Mouse (Mus musculus): ENCODE measurements around the gene Tmem229b.
"Not testable (repeated sequence)": the region's sequence is repeated elsewhere in the genome, so short reads cannot be mapped to it uniquely, and the experiment has no call there.

The Tmem229b gene

DNA sequence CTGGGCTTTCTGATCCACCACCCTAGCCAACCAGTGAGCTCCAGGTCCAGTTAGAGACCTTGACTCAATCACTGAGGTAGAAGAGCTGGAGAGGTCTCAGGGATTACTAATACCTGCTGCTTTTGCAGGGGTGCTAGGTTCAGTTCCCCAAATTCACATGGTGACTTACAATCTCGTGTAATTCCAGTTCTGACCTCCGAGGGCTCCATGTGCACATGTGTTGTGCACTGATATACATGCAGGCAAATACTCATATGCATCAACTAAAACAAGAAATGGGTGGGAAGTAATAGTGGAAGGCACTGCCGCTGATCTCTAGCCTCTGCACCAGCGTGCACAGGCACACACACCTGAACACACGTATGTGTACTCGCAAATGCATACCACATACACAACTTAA lies 60.3 kb downstream of the Tmem229b start:
- DNase-seq = peak; percentile 45

DNA sequence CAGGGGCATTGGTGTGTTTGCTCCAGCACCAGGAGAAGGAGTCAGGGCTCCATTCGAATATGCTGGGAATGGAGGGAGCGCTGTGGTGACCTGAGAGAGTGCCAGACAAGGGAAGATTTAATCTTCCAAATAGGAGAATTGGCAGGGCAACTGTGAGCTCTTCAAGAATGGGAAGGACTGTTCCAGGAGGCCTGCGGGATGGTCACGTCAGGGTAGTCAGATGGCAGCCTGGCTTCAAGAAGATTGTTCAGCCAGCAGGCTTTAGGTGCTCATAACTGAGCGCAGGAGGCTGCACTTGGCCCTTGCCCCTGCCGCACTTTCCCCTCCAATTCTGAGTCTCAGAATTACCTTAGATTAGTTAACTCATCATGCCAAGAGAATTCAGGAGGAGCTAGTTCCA lies 64.5 kb downstream of the Tmem229b start:
- DNase-seq = peak; percentile 58

DNA sequence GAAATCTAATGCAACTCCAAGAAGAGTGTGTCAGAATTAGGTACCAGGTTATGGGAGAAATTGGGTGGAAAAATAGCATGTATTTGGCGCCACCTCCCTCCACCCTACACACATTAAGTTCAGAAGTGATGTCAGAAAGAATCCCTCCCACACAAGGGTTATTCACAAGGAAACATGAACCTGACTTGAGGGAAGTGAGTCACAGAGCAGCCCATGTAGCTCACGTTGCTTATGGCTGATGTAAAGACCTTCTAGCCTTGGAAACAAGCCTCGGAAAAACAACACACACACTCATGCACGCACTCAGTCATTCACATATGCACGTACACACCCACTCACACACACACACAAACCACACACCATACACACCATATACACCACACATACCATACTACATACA lies 67.3 kb downstream of the Tmem229b start:
- DNase-seq = no peak

DNA sequence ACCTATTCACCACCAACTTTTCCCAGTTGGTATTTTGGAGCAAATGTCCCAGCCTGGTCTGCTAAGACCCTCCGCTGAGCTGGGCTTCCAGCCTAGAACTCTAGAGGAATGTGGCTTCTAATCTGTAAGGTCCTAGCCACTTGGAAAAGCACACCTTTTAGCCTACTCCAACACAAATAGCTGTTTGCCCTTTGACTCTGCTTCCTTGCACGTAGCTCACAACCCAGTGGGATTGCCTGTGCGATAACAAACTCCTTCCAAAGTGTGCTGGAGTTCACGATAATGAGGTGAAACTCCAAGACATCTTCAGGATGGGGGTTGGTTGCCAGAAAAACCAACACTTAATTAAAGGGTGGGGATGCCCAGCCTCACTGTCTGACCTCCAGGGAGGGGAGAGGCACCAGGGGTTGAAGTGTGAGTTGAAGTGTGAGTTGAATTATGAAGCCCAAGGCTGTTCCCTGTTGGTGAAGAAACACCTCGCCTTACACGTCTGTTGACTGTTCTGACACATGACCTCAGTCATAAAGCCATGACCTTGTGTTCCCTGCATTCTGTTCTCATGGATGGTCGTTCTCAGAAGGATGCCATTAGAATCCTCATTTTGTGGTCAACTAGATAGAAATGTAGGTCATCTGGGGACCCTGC lies 67.9 kb downstream of the Tmem229b start:
- no peak for DNase-seq

DNA sequence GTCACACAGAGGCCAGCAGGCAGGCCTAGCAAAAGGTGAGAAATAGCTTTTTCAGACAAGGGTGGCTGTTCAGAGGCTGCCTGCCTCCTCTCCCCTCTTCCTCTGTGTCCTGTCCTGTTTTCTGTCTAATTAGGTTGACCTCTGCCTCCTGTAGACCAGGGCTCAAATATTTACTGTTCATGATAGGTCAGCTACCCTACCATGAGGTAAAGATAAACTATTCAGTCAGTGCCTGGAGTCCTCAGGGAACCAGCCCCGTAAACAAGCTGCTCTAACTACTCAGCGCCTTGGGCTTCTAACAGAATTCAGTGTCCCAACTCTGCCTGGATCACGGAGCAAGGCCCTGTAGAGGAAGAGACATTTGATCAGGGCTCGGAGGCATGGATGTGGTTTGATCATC lies 70.9 kb downstream of the Tmem229b start:
- no peak for DNase-seq

DNA sequence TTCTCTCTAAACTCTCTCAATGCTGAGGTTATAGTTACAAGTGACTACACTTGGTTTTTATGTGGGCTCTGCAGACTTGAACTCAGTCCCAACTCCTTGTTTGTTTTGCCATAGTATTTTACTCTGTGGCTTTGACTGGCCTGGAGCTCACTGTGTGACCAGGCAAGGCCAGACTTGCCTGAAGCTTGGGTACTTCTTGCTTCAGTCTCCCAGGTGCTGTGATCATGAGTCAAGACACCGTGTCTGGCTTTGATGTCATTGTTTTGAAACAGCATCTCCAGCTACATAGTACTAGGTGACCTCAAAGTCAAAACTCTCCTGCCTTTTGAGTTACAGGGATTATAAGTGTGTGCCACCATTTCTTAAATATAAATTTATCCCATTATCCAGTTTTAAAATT lies 77.5 kb downstream of the Tmem229b start:
- no peak for DNase-seq

DNA sequence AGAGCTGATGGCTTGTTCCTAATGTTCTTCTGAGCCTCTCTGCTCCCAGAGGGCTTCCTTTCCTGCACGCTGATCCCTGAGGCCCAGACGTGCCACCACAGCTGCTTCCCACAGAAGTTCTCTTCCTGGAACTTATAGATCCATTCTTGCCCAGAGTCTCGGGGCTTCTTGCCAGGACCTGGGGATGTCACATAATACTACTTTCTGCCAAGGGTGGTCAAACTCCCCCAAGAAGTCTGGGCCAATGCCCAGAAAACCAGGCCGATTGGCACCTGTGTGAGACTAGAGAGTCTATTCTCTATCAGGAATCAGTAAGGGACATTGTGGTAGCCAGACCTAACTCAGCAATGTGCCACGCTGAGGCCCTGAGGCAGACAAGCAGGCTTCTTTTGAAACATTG lies 80.1 kb downstream of the Tmem229b start:
- DNase-seq = no peak

DNA sequence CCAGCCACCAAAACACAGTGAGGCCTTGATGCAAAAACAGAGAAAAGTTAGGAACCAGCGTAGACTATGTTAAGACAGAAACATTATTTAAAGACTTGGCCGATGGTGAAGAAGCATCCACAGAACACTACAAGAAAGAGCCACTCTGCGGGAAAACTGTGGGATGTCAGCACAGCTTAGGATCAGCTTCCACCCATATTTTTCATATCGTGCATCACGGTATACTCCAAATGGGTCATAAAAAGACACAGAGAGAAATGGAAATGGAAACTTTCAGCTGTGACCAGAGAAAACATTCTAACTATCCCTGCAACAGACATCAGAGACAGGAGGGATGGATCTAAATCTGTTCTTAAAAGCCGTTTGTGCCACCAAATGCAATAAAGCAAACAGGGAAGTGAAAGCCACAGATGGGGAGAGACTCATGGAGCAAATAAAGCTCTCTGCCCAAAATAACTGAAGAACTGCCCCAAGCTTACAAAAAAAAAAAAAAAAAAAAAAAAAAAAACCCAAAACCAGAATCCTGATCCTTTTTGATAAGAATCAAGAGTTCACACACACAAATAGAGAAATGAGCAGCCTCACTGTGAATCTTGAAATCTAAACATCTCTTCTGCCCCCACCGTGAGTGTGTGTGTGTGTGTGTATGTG lies 83.8 kb downstream of the Tmem229b start:
- DNase-seq = no peak

DNA sequence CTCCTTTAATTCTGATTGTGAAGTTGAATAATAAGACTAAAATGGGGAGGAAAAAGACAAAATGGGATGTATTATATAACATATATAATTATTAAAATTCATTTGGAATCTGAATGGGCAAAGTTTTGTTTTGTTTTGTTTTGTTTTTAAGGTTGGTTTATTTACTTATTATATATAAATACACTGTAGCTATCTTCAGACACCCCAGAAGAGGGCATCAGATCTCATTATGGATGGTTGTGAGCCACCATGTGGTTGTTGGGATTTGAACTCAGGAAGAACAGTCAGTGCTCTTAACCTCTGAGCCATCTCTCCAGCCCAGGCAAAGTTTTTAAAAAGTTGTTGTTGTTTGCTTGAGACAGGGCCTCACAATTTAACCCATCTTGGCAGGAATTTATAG lies 84.5 kb downstream of the Tmem229b start:
- DNase-seq = not testable (repeated sequence)

DNA sequence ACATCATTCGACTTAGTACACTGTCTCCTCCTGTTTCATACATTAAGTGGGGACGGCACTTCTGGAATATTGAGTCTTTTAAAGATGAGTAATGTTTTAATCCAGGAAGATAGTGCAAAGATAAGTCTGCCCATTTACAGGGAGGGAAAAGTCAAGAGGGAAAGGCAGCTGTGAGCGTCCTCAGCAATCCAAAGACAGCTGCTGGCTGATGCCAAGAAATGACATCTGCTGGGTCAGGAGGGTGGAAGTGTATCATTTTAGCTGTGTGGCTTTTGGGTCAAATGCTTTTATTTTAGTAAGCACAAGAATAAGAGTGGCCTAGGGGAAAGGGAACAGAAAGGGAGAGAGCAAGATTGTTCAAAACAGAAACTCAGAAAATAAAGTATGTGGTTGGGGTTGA lies 85.4 kb downstream of the Tmem229b start:
- DNase-seq = no peak

DNA sequence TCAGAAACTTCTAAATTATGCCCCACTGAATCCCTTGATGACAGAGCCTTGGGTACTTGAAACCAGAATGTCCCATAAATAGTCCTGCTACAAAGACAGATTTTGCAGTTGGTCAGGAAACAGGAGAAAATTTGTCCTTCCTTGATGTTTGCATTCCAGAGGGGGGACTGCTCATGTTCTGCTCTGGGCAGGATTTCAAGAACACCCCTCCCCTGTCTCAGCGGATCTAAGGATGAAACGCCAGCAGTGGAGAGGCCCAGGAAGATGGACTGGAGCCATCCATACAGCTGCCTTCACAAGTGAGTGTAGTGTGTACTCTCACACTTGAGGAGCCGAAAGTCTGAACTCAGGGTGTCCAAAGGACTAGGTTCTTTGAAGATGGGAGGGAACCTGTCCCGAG lies 86.0 kb downstream of the Tmem229b start:
- DNase-seq = no peak

DNA sequence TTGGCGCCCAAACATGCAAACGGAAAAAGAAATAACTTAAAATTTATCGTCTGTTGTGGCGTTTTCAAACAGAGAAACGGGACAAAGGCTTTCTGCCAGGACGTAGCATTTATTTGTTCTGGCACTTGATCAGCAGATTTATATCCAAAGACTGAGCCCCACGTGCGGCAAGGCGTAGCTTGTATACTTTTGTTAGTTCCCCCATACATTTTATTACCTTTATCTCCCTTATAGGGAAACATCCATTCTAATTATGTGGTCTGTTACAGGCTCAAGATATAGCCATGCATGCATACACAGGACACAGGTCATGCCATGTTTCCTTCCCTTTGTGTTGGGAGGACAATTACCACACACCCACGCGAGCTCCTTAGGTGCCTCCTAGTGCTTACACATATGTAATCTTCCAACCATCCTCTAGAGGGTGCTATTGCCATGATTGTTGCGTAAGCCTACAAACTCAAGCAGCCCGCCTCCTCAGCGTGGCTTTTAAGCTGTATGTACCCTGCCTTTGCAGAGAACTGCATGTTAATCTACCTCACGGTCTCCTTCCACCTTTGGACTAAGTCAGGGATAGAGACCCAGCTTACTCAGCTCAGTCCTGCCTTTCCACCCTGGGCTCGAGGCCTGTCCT lies 88.2 kb downstream of the Tmem229b start:
- peak; percentile 94 for DNase-seq

DNA sequence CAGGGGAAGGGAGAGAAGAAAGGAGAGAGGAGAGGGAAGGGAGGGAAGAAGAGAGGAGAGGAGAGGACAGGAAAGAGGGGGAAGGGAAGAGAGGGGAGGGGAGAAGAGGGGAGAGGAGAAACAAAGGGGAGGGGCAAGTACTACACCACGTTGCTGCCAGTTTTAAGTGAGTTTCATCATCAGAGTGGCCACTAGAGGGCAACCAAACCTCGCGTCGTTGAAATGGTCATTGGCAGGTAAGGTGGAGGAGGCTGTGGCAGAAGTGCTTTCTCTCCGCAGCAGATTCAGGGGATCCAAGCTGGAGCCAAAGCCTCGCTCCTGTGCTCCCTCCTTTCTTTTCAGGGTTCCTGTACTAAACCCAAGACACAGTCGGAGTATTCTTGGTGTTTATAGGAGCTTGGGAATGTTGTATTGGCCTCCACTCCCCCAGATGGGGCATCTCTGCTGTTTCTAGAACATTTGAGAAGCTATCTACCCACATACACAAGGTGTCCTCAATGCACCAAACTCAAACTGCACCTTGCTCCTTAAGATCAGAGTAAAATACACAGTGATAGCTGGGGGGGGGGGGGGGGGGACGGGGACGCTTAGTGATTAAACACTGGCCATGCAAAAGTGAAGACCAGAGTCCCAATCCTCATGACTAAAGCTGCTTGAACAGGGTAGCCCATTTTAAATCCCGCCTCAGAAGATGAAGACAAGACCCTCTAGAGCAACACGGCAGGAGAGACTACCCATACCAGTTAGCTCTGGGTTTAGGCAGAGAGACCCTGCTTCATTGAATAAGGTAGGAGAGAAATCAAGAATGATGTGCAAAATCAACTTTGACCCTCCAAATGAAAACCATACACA lies 89.0 kb downstream of the Tmem229b start:
- DNase-seq = peak; percentile 95

DNA sequence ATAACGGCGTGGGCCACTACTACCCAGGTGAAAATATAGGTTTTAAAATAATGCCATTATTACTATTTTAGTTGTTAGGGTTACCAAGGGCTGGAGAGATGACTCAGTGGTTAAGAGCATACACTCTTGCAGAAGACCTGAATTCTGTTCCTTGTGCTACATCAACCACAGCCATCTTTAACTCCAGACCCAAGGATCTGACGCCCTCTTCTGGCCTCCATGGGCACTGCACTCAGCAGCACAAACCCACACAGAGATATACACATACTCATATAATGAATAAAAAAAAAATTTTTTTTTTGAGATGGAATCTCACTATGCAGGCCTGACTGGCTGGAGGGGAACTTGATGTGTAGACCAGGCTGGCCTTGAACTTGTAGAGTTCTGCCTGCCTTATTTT lies 91.1 kb downstream of the Tmem229b start:
- DNase-seq = no peak

DNA sequence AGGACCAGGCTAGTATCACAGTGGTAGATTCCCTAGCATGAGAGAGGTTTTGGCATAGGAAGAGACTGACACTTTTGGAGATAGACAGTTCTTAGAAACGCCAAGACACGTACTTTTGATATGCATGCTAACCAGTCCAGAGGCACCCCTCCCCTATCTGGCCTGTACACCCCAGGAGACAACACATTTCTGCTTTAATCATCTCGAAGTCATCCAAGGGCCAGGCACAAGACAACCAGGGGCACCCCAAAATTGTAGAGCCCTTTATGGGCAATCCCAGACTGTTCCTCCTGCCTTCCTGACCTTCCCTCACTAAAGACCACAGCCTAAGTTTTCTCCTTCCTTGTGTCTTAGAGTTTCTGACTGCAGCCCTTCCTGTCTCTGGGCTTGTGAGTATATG lies 91.9 kb downstream of the Tmem229b start:
- DNase-seq = no peak

DNA sequence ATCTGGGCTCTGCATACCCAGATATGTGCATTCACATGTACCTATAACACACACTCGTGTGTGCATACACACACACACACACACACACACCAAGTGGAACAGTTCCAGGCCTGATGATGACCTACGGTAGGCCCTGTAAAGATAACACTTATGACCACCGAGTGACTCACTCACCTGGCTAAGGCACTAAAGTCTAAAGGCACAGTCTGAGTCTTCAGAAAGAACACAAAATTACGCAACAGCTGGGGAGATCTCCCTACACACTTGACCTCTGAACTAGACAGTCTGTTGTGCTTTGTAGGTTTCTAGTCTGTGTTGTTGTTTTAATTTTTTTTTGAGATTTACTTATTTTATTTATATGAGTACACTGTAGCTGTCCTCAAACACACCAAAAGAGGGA lies 93.0 kb downstream of the Tmem229b start:
- no peak for DNase-seq

Measured in cerebellum, adult 9-10 months (tissue).